Mouse (Mus musculus) adrenal gland, adult (tissue): ENCODE data around the gene Cpm.
A peak's percentile ranks its signal among the peaks of the same experiment; 100 is the strongest.

Experiments used
- DNase-seq, 2 experiments: peaks; one replicate each; pipeline ENCODE4 v3.0.0; 2022 to 2023; ENCODE audit warnings: low spot score in 1 of 2; ENCODE audit not compliant: inconsistent age in 2 of 2

Cpm gene

GRCm38 (mm10) chr10:117684298-117685170 is 55.2 kb downstream of the Cpm start:
- DNase-seq, result no peak

- DNase-seq, result no peak
These were observed 56.0 kb downstream of the Cpm start for GRCm38 (mm10) chr10:117685171-117685848.

- DNase-seq, result no peak
These were observed 56.7 kb downstream of the Cpm start for GRCm38 (mm10) chr10:117685849-117686591.

- no peak for DNase-seq
These were observed 57.7 kb downstream of the Cpm start for GRCm38 (mm10) chr10:117687018-117687417.

GRCm38 (mm10) chr10:117687577-117687976 is 58.3 kb downstream of the Cpm start:
- DNase-seq, result no peak

- peak in 1 of 2 experiments; percentile 70 for DNase-seq
These were observed 59.2 kb downstream of the Cpm start for GRCm38 (mm10) chr10:117688204-117689151.

- no peak for DNase-seq
These were observed 60.2 kb downstream of the Cpm start for GRCm38 (mm10) chr10:117689297-117690100.

GRCm38 (mm10) chr10:117690101-117690352 is 60.7 kb downstream of the Cpm start:
- no peak for DNase-seq

- DNase-seq, result no peak
These were observed 61.5 kb downstream of the Cpm start for GRCm38 (mm10) chr10:117690770-117691296.

- DNase-seq, result no peak
These were observed 62.2 kb downstream of the Cpm start for GRCm38 (mm10) chr10:117691389-117691968.

- DNase-seq, result no peak
These were observed 62.9 kb downstream of the Cpm start for GRCm38 (mm10) chr10:117692173-117692572.

GRCm38 (mm10) chr10:117692953-117693352 is 63.7 kb downstream of the Cpm start:
- no peak for DNase-seq

GRCm38 (mm10) chr10:117694255-117694953 is 65.1 kb downstream of the Cpm start:
- DNase-seq, result no peak

GRCm38 (mm10) chr10:117695027-117695426 is 65.7 kb downstream of the Cpm start:
- no peak for DNase-seq

- no peak for DNase-seq
These were observed 66.3 kb downstream of the Cpm start for GRCm38 (mm10) chr10:117695605-117696004.

- DNase-seq, result no peak
These were observed 66.9 kb downstream of the Cpm start for GRCm38 (mm10) chr10:117696021-117696826.

GRCm38 (mm10) chr10:117696827-117697560 is 67.7 kb downstream of the Cpm start:
- DNase-seq, result no peak
